Mouse (Mus musculus) spleen, adult 2 months (tissue): Measurements from ENCODE around the gene Gm11541.

Experiments
- CTCF ChIP-seq: fragments of 200-500 bp; IDR thresholded peaks from 2 replicates; pipeline ENCODE4 v1.5.1; 2011; ENCODE audit warnings: mild to moderate bottlenecking, inconsistent platforms; ENCODE audit not compliant: insufficient read depth, insufficient read length, insufficient replicate concordance; ENCODE audit errors: extremely low read depth
- POLR2A ChIP-seq: fragments of 200-500 bp; IDR thresholded peaks from 2 replicates; pipeline ENCODE4 v1.6.1; 2011; ENCODE audit warnings: low read depth, low read length, inconsistent platforms

DNA sequence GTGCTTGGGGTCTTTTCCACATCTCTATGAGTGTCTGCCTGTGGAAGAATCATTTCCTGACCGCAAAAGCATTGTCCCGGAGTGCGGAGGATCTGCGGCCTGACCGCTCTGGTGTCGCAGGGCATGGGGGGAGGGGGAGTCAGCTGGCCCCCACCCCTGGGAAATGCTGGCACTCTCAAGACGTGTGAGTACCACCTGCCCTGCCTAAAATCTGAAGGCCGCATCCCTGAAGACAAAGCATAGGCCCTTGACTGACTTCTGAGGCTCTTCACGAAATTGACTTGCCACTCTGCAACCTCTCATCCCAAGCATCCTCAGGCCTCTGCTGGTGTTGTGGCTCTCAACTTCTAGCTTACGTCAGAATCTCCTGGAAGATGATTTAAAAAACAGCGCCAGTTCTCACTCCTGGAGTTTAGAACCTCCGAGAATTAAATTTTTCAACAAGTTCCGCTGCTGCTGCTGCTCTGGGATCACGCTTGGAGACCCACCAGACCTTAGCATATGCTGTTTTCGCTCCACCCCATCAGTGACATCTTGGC, 26.6 kb downstream of the Gm11541 start:
- no peak for TF ChIP-seq POLR2A
- no peak for TF ChIP-seq CTCF
